Mouse (Mus musculus): ENCODE results near the gene Ylpm1. TPM values are rescaled to one million over a fixed set of nuclear protein-coding genes. Genes with fewer than 3 reads are reported as not detected.

Gene Ylpm1
- polyA plus RNA-seq, 1 experiment, result 16.6 TPM

GRCm38 (mm10) chr12:84969656-84970427 lies 26.3 kb upstream of the Ylpm1 start:
- H3ac ChIP-seq (ENCODE audit: control insufficient read depth, insufficient read length, low read depth), result peak overlapping the region; percentile 97
- peaks cover 85% of the 10 kb centered on the region for H3K79me2 ChIP-seq (ENCODE audit: control insufficient read depth, insufficient read depth)
- H3K79me3 ChIP-seq (ENCODE audit: low read depth), result peaks cover 35% of the 10 kb centered on the region
- H3K36me3 ChIP-seq (ENCODE audit: control insufficient read depth, insufficient read depth), result peaks cover 27% of the 10 kb centered on the region
- peak overlapping the region; percentile 98 for H3K4me3 ChIP-seq (ENCODE audit: insufficient read depth, poor library complexity, severe bottlenecking)
- TF ChIP-seq USF1 (IDR thresholded peaks at IDR 0.05; ENCODE audit: low read depth) (no peak), MYOD1 (IDR thresholded peaks at IDR 0.05; ENCODE audit: control insufficient read depth, insufficient read length, low read depth) (no peak), MYOG (IDR thresholded peaks at IDR 0.05; ENCODE audit: control insufficient read depth, extremely low read depth, insufficient read length) (no peak)
- H3K27me3 ChIP-seq (ENCODE audit: control insufficient read depth, insufficient read depth, insufficient read length), result no peaks in the 10 kb centered on the region

GRCm38 (mm10) chr12:84970428-84971096 lies 25.6 kb upstream of the Ylpm1 start, which contains the start of the genes Fcf1 and Arel1:
TSS of gene Fcf1 (plus strand) at chr12:84970897.
TSS of gene Arel1 (minus strand) at chr12:84970900.
- TF ChIP-seq MAX (IDR thresholded peaks at IDR 0.05) (peak; percentile 73), MYOD1 (IDR thresholded peaks at IDR 0.05; ENCODE audit: control insufficient read depth, insufficient read length, low read depth) (no peak)
- H3K79me3 ChIP-seq (ENCODE audit: low read depth), result peaks cover 35% of the 10 kb centered on the region
- peaks cover 31% of the 10 kb centered on the region for H3K36me3 ChIP-seq (ENCODE audit: control insufficient read depth, insufficient read depth)
- H3K79me2 ChIP-seq (ENCODE audit: control insufficient read depth, insufficient read depth), result peaks cover 78% of the 10 kb centered on the region
- peak within 1 kb of the TSS; percentile 98 for H3K4me3 ChIP-seq (ENCODE audit: insufficient read depth, poor library complexity, severe bottlenecking)
- H3ac ChIP-seq (ENCODE audit: control insufficient read depth, insufficient read length, low read depth), result peak within 1 kb of the TSS; percentile 97
- H3K27me3 ChIP-seq (ENCODE audit: control insufficient read depth, insufficient read depth, insufficient read length), result no peaks in the 10 kb centered on the region

- Histone ChIP-seq H3K79me3 (ENCODE audit: low read depth) (no peaks in the 10 kb centered on the region), H3ac (ENCODE audit: control insufficient read depth, insufficient read length, low read depth) (no peak overlapping the region), H3K79me2 (ENCODE audit: control insufficient read depth, insufficient read depth) (no peaks in the 10 kb centered on the region), H3K36me3 (ENCODE audit: control insufficient read depth, insufficient read depth) (peaks cover 74% of the 10 kb centered on the region), H3K27me3 (ENCODE audit: control insufficient read depth, insufficient read depth, insufficient read length) (no peaks in the 10 kb centered on the region), H3K4me3 (ENCODE audit: insufficient read depth, poor library complexity, severe bottlenecking) (no peak overlapping the region)
- TF ChIP-seq FOSL1 (IDR thresholded peaks at IDR 0.05; ENCODE audit: insufficient read depth, low read length, poor library complexity, severe bottlenecking), result no peak
- no peak for TF ChIP-seq MAX (IDR thresholded peaks at IDR 0.05)
- TF ChIP-seq USF1 (IDR thresholded peaks at IDR 0.05; ENCODE audit: low read depth), result no peak
- TF ChIP-seq CEBPB (IDR thresholded peaks at IDR 0.05; ENCODE audit: low read depth), result no peak
- no peak for TF ChIP-seq MYOG (IDR thresholded peaks at IDR 0.05; ENCODE audit: control insufficient read depth, extremely low read depth, insufficient read length)
- no peak for TF ChIP-seq CTCF (IDR thresholded peaks at IDR 0.05; ENCODE audit: control insufficient read depth, insufficient read depth, insufficient read length)
Measured at GRCm38 (mm10) chr12:84979264-84979862, 16.8 kb upstream of the Ylpm1 start.

- no peak for TF ChIP-seq MAX (IDR thresholded peaks at IDR 0.05)
- no peak for TF ChIP-seq MYOG (IDR thresholded peaks at IDR 0.05; ENCODE audit: control insufficient read depth, extremely low read depth, insufficient read length)
- no peak for TF ChIP-seq MYOD1 (IDR thresholded peaks at IDR 0.05; ENCODE audit: control insufficient read depth, insufficient read length, low read depth)
- no peak for TF ChIP-seq CEBPB (IDR thresholded peaks at IDR 0.05; ENCODE audit: low read depth)
- TF ChIP-seq FOSL1 (IDR thresholded peaks at IDR 0.05; ENCODE audit: insufficient read depth, low read length, poor library complexity, severe bottlenecking), result no peak
- TF ChIP-seq USF1 (IDR thresholded peaks at IDR 0.05; ENCODE audit: low read depth), result no peak
- TF ChIP-seq CTCF (IDR thresholded peaks at IDR 0.05; ENCODE audit: control insufficient read depth, insufficient read depth, insufficient read length), result no peak
- Histone ChIP-seq H3K36me3 (ENCODE audit: control insufficient read depth, insufficient read depth) (peaks cover 7% of the 10 kb centered on the region), H3ac (ENCODE audit: control insufficient read depth, insufficient read length, low read depth) (no peak overlapping the region)
Measured at GRCm38 (mm10) chr12:84989456-84989855, 6.7 kb upstream of the Ylpm1 start.

GRCm38 (mm10) chr12:84995112-84995761 lies 884 bp upstream of the Ylpm1 start:
- H3K79me2 ChIP-seq (ENCODE audit: control insufficient read depth, insufficient read depth), result peaks cover 41% of the 10 kb centered on the region
- TF ChIP-seq MAX (IDR thresholded peaks at IDR 0.05) (no peak), MYOD1 (IDR thresholded peaks at IDR 0.05; ENCODE audit: control insufficient read depth, insufficient read length, low read depth) (no peak), CTCF (IDR thresholded peaks at IDR 0.05; ENCODE audit: control insufficient read depth, insufficient read depth, insufficient read length) (no peak), FOSL1 (IDR thresholded peaks at IDR 0.05; ENCODE audit: insufficient read depth, low read length, poor library complexity, severe bottlenecking) (no peak)
- no peaks in the 10 kb centered on the region for H3K27me3 ChIP-seq (ENCODE audit: control insufficient read depth, insufficient read depth, insufficient read length)
- no peak overlapping the region for H3ac ChIP-seq (ENCODE audit: control insufficient read depth, insufficient read length, low read depth)
- no peak overlapping the region for H3K4me3 ChIP-seq (ENCODE audit: insufficient read depth, poor library complexity, severe bottlenecking)
- H3K36me3 ChIP-seq (ENCODE audit: control insufficient read depth, insufficient read depth), result peaks cover 6% of the 10 kb centered on the region
- H3K79me3 ChIP-seq (ENCODE audit: low read depth), result peaks cover 37% of the 10 kb centered on the region

More at GRCm38 (mm10) chr12:84989456-84989855, 6.7 kb upstream of the Ylpm1 start:
- Histone ChIP-seq H3K27me3 (ENCODE audit: control insufficient read depth, insufficient read depth, insufficient read length) (no peaks in the 10 kb centered on the region), H3K79me3 (ENCODE audit: low read depth) (no peaks in the 10 kb centered on the region), H3K4me3 (ENCODE audit: insufficient read depth, poor library complexity, severe bottlenecking) (no peak overlapping the region), H3K79me2 (ENCODE audit: control insufficient read depth, insufficient read depth) (no peaks in the 10 kb centered on the region)

Data from C2C12 (cell line).